Mouse (Mus musculus) spleen, adult 2 months (tissue): ENCODE data around the gene Cop1.
A peak's percentile ranks its signal among the peaks of the same experiment; 100 is the strongest.

Source experiments
- CTCF ChIP-seq: fragments of 200-500 bp; IDR thresholded peaks from 2 replicates; pipeline ENCODE4 v1.5.1; 2011; ENCODE audit warnings: mild to moderate bottlenecking, inconsistent platforms; ENCODE audit not compliant: insufficient read depth, insufficient read length, insufficient replicate concordance; ENCODE audit errors: extremely low read depth
- POLR2A ChIP-seq: fragments of 200-500 bp; IDR thresholded peaks from 2 replicates; pipeline ENCODE4 v1.6.1; 2011; ENCODE audit warnings: low read depth, low read length, inconsistent platforms

GRCm38 (mm10) chr1:159390049-159390448, 157.9 kb downstream of the Cop1 start:
- no peak for TF ChIP-seq POLR2A
- TF ChIP-seq CTCF, result peak; percentile 69
